Mouse (Mus musculus) heart, postnatal 25 days (tissue): ENCODE measurements at regions not wholly inside any gene's neighbourhood (a gene's known extent, or its start where the extent isn't known, plus 50 kb on each side); places are given as distances from the start of the nearest gene placed in this dataset.
"Not testable (repeated sequence)": the region's sequence is repeated elsewhere in the genome, so short reads cannot be mapped to it uniquely, and the experiment has no call there.

ENCODE experiments used
- DNase-seq: peaks from one replicate; pipeline ENCODE4 v3.0.0; 2022; ENCODE audit warnings: low spot score
- intact Hi-C: fragments of 180-260 bp; cut with DNase I; formaldehyde crosslinking; loops from one replicate; pipeline ENCODE4 v1.15.1; 2025

- no peak for DNase-seq
- intact Hi-C loops, result no loop called here
These were observed 603.5 kb upstream of the Gje1 start for GRCm38 (mm10) chr10:15321480-15321879.

- intact Hi-C loops, result no loop called here
- no peak for DNase-seq
These were observed 599.1 kb upstream of the Gje1 start for GRCm38 (mm10) chr10:15317017-15317607.

- DNase-seq, result no peak
- intact Hi-C loops, result no loop called here
These were observed 592.6 kb upstream of the Gje1 start for GRCm38 (mm10) chr10:15310650-15311049.

- no peak for DNase-seq
- intact Hi-C loops, result no loop called here
These were observed 587.9 kb upstream of the Gje1 start for GRCm38 (mm10) chr10:15305811-15306473.

GRCm38 (mm10) chr10:15300199-15301085 lies 582.4 kb upstream of the Gje1 start:
- DNase-seq, result peak; percentile 17
- intact Hi-C loops, result loop anchor here (5.0 kb wide), 1 partner anchor 127 kb away; no protein-coding TSS in a partner anchor

- DNase-seq, result no peak
- intact Hi-C loops, result loop anchor here (5.0 kb wide), 1 partner anchor 128 kb away; no protein-coding TSS in a partner anchor
These were observed 581.6 kb upstream of the Gje1 start for GRCm38 (mm10) chr10:15299331-15300198.

- intact Hi-C loops, result no loop called here
These were observed 579.2 kb upstream of the Gje1 start for GRCm38 (mm10) chr10:15297257-15297656.

GRCm38 (mm10) chr10:15294125-15294524 lies 576.1 kb upstream of the Gje1 start:
- intact Hi-C loops, result no loop called here

More at GRCm38 (mm10) chr10:15297257-15297656, 579.2 kb upstream of the Gje1 start:
- no peak for DNase-seq

GRCm38 (mm10) chr10:15263337-15263736 lies 545.3 kb upstream of the Gje1 start:
- intact Hi-C loops, DNase-seq: not testable (repeated sequence)

More at GRCm38 (mm10) chr10:15294125-15294524, 576.1 kb upstream of the Gje1 start:
- DNase-seq, result no peak

- intact Hi-C loops, DNase-seq: not testable (repeated sequence)
These were observed 544.3 kb upstream of the Gje1 start for GRCm38 (mm10) chr10:15262282-15262681.

GRCm38 (mm10) chr10:15249402-15250086 lies 531.5 kb upstream of the Gje1 start:
- intact Hi-C loops, result no loop called here
- no peak for DNase-seq

- no peak for DNase-seq
- intact Hi-C loops, result no loop called here
These were observed 530.9 kb upstream of the Gje1 start for GRCm38 (mm10) chr10:15248899-15249298.

- intact Hi-C loops, result no loop called here
- DNase-seq, result no peak
These were observed 526.6 kb upstream of the Gje1 start for GRCm38 (mm10) chr10:15244376-15245262.

GRCm38 (mm10) chr10:15243460-15243859 lies 525.4 kb upstream of the Gje1 start:
- no peak for DNase-seq
- intact Hi-C loops, result no loop called here

GRCm38 (mm10) chr10:15218883-15219282 lies 500.9 kb upstream of the Gje1 start:
- intact Hi-C loops, result no loop called here
- no peak for DNase-seq

- intact Hi-C loops, result no loop called here
- DNase-seq, result no peak
These were observed 461.6 kb upstream of the Gje1 start for GRCm38 (mm10) chr10:15179585-15179984.

- intact Hi-C loops, result no loop called here
- no peak for DNase-seq
These were observed 456.4 kb upstream of the Gje1 start for GRCm38 (mm10) chr10:15174421-15174820.

GRCm38 (mm10) chr10:15172558-15172957 lies 454.5 kb upstream of the Gje1 start:
- DNase-seq, result no peak

More at GRCm38 (mm10) chr10:15172558-15172957, 454.5 kb upstream of the Gje1 start:
- intact Hi-C loops, result no loop called here
